Mouse (Mus musculus): ENCODE measurements around the gene Nsf.

- TF ChIP-seq POLR2A (IDR thresholded peaks at IDR 0.05; ENCODE audit: insufficient read depth, low read length) (no peak), CTCF (IDR thresholded peaks at IDR 0.05; ENCODE audit: low read depth, low read length) (no peak)
Measured at GRCm38 (mm10) chr11:103905506-103905905, 48.4 kb downstream of the Nsf start.

All from ES-Bruce4 (cell line).